Mouse (Mus musculus) left cerebral cortex, adult 2 months (tissue): ENCODE data around the gene Xcr1. TPM values are rescaled to one million over a fixed set of nuclear protein-coding genes. Genes with fewer than 3 reads are reported as not detected.

Experiments
- DNase-seq, 2 experiments: peaks; one replicate each; pipeline ENCODE4 v3.0.0; 2021 to 2022; ENCODE audit warnings: low spot score in 2 of 2, mixed read lengths in 1 of 2; ENCODE audit errors: extremely low spot score in 1 of 2
- H3K27ac ChIP-seq: fragments of 200-600 bp; 2 replicates; pipeline ENCODE4 v1.8.1; 2022
- H3K4me3 ChIP-seq: fragments of 200-600 bp; 2 replicates; pipeline ENCODE4 v1.8.1; 2022
- CTCF ChIP-seq: fragments of 200-600 bp; IDR thresholded peaks from 2 replicates; pipeline ENCODE4 v1.8.1; 2022; ENCODE audit warnings: antibody characterized with exemption, mild to moderate bottlenecking, moderate library complexity
- intact Hi-C: fragments of 180-260 bp; cut with DNase I; formaldehyde crosslinking; loops from one replicate; pipeline ENCODE4 v1.15.1; 2025
- long read RNA-seq, 2 experiments: library from polyadenylated mRNA; stranded (forward); transcript quantifications; one replicate each; pipeline ENCODE4 v2.0.0; 2021; ENCODE audit warnings: borderline mapping rate in 2 of 2
- total RNA-seq, 2 experiments: library from RNA; stranded (reverse); gene quantifications; 2 replicates each; pipeline ENCODE4 v1.2.3; 2021

The Xcr1 gene
- not detected for total RNA-seq
- long read RNA-seq, experiment 1 = 0 reads
- long read RNA-seq, experiment 2 = 0 reads

DNA sequence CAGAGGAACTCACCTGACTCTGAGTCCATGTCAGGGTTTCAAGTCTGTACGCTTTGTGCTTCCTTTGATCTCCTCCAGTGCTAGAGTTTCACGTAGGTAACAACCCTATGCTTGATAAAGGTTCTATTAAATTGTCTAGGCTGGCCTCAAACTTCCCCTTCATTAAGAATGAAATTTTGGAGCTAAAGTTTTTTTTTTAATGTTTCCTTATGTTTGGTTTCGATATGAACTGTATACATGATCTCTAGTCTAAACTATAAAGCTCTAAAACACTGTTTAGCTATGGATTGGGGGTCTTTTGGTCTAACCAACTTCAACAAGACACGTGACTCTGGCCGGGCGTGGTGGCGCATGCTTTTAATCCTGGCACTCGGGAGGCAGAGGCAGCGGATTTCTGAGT lies at the start of gene Xcr1:
Gene Xcr1 (minus strand): TSS at position 101 of the 400 bp plus-strand sequence.
- intact Hi-C loops = no loop called here
- TF ChIP-seq CTCF = no peak
- Histone ChIP-seq H3K27ac (no peak within 1 kb of the TSS), H3K4me3 (no peak within 1 kb of the TSS)
- DNase-seq = no peak

DNA sequence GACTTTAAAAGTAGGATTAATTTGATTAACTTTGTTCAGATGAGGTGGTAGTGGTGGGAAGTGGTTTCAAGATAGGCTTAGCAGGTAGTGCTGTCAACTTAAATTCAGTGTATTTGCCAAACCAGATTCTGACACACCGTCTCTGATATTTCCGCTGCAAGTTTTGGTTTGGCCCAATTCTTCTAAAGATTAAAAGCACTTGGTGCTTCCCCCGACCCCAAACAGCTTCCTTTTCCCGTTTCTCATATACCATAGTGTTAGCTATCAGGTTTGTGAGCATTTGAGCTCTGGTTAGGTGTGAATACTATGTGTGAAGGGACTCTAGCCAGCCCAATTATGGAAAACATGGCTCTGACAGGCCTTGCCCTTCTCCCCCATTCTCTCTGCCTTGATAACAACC lies 10.2 kb upstream of the Xcr1 start:
- H3K27ac ChIP-seq = no peak overlapping the region
- no peak for DNase-seq
- intact Hi-C loops = no loop called here
- TF ChIP-seq CTCF = no peak
- H3K4me3 ChIP-seq = no peak overlapping the region

DNA sequence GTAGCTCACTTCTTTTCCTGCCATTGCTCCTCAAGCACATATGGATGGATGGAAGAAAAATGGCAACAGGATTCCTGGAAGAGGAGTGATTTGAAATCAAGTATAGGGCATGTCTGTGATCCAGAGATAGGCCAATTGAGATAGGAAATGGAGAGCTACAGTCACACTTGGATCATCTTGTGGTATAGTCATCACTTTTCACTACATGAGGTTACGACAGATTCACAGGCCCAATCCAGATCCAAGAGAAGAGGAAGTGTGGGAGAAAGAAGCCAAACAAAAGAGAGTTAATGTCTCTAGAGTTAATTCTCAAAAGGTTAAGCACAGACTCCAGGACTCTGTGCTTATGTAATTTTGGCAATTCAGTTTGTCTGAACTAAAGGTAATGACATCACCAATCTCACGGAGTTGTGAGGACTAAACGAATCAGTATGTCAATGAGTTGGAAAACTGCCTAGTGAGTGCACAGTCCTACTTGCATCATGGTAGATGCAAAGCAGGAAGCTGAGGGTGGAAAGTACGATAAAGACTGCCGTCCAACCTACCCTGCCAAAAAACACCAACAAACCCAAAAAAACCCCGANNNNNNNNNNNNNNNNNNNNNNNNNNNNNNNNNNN lies 7.4 kb upstream of the Xcr1 start:
- TF ChIP-seq CTCF = no peak
- H3K27ac ChIP-seq = no peak overlapping the region
- H3K4me3 ChIP-seq = no peak overlapping the region
- no peak for DNase-seq
- intact Hi-C loops = no loop called here

DNA sequence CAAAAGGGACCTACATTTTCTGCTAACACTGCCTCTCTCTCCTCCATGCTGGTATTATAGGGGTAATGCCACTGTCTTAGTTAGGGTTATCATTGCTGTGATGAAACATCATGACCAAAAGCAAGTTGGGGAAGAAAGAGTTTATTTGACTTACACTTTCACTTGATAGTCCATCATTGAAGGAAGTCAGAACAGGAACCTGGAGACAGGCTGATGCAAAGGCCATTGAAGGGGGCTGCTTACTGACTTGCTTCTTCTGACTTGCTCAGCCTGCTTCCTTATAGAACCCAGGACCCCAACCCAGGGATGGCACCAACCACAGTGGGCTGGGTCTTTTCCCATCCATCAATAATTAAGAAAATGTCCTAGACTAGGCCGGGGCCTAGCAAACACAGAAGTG lies 1.8 kb upstream of the Xcr1 start:
- Histone ChIP-seq H3K27ac (no peak overlapping the region), H3K4me3 (no peak overlapping the region)
- intact Hi-C loops = no loop called here
- TF ChIP-seq CTCF = no peak
- DNase-seq = no peak

DNA sequence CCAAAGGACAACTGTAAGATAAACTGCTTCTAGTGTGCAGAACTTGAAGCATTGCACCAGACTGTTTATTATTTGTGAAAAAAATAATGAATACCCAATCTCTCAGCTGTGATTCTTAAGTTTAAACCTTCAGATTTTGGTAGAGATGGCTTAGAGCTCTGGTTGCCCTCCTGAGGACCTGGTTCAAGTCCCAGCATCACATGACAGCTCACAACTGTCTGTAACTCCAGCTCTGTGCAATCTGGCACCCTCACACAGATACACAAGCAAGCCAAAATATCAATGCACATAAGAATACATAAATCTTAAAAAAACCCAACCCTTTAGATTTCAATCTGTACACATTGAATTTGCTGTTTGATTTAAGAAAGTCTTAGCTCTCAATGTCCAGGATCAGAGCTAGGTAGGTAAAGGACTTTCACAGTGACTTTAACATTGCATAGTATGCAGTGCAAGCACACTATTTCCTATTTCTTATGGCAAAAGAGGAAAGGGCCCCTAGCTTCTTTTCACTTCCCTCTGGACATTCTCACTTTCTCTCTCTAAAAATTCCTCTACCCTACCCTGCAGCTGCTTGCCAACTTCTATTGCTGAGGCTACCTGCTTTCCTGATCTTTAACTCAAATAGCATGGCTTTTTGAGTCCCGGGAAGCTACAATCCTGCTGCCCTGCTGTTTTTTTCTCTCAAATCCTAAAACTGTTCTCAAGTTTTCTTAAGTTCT lies 1.2 kb upstream of the Xcr1 start:
- H3K4me3 ChIP-seq = no peak overlapping the region
- intact Hi-C loops = no loop called here
- no peak for TF ChIP-seq CTCF
- DNase-seq = no peak
- no peak overlapping the region for H3K27ac ChIP-seq

DNA sequence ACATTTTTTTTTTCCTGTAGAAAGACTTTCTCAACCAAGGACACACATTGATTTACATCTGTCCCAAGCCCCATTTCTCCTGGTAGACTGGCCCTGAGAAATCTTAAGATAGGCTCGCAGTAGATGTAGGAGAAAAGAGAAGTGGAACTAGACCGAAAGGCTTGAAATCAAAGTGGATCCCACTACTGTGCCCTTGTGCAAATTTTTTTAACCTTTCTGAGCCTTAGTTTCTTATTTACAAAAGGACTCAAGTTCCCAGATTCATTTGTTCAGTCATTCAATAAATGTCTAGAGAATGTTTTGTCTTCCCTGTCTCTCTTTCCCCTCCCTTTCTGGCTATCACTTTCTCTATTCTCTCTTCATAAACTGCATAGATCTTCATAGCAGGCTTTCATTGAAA lies 5.0 kb downstream of the Xcr1 start:
- Histone ChIP-seq H3K4me3 (no peak overlapping the region), H3K27ac (no peak overlapping the region)
- intact Hi-C loops = no loop called here
- no peak for TF ChIP-seq CTCF
- no peak for DNase-seq

DNA sequence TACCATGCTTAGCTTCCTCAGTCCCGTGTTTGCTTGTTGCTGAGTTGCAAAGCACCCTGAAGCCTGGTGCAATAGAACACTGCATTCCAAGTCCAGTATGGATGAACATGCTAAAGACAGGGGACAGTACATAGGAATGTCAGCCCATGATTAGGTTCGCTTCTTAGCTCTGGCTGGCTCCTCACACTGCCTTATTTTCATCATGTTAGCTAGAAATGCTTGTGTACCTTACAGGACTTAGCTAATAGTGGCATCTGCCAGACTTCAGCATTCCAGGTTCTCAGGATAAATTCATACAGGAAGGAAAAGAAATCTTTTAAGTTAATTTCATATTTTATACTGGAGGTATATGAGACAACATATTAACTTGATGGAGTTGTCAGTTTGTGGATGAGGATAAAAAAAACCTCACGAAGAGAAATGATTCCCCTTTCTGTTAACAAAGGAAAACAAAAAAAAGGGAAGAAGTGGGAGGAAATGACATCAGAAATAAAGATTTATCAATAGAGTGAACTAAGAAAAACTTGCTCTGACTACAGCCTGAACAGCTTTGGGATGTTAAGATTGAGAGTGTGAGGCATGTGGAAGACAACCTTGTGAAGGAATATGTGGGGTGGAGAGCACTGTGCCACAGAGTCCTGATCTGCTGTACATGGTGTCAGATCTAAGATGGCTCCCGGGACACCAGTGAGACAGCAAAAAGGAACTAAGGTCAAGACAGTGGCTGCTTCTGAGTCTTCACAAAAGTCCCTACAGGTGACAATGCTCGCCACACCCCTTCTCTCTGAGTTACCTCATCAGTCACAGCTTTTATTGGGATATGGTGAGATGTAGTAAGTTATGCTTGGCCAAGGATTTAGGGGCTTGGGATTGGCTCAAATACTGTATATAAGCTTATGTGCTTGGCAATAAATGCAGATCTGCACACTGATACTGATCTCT lies 9.1 kb downstream of the Xcr1 start:
- H3K4me3 ChIP-seq = peak overlapping the region; percentile 55
- TF ChIP-seq CTCF = no peak
- H3K27ac ChIP-seq = peak overlapping the region; percentile 84
- intact Hi-C loops = no loop called here
- peak in 1 of 2 experiments; percentile 11 for DNase-seq

DNA sequence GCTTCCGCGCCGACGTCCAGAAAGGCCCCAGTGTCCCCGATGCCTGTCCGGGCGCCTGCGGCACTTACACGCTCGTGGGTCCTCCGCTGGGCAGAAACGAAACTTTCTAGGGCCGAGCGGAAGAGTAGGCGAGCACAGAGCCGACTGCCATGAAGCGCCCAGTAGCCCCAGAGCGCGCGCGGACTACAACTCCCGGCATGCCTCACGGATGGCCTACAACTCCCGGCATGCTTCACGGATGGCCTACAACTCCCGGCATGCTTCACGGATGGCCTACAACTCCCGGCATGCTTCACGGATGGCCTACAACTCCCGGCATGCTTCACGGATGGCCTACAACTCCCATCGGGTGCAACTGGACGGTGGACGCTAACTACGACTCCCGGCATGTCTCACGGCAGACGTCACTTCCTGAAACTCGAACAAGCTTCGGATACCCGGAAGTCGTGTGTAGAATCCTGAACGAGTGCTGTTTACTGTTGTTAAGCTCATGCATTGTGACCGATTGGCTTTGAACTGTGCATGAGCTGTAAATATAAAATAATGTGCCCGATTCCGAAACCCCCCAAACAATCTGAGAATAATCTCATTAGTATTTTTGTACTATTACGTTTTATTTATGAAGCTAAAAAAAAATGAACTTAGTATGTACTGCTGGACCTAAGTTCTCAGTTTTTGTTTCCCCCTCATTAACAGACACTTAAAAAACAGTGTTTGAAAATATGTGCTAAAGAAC lies 9.9 kb downstream of the Xcr1 start, which contains the start of gene Fyco1:
Gene Fyco1 (minus strand): TSS at position 187 of the 736 bp plus-strand sequence.
- TF ChIP-seq CTCF = no peak
- intact Hi-C loops = no loop called here

DNA sequence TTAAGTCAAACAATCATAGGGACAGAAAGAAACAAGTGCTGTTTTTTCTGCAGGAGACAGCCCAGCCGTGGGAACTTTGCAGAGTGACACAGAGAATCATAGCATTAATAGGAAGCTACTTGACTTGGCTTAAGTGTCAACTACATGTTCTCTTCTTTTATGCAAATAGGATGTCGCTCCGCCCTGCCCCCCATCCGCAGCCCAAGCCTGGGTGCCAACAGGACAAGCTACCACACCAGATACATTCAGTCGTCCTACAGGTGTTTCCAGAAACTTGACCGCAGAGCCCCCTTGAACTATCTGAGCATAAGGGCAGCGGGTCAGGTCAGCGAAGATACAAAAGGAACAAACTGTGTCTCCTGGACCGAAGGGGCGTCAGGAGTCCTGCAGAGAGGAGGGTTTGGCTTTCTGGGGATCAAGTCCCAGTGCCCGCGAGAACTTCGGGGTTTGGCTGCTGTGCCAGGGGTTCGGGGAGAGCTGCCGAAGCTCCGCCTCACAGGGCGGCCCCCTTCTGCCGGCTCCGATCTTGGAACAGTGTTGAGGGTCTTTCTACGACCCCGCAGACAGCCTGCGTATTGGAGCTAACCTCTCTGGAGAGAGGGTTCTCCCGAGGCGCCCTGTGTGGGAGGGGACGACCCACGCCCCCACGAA lies 10.6 kb downstream of the Xcr1 start:
- intact Hi-C loops = no loop called here
- no peak for TF ChIP-seq CTCF
- peak in 1 of 2 experiments; percentile 35 for DNase-seq
- H3K27ac ChIP-seq = peak overlapping the region; percentile 94
- peak overlapping the region; percentile 81 for H3K4me3 ChIP-seq

More for the DNA sequence above, 9.9 kb downstream of the Xcr1 start, which contains the start of gene Fyco1:
- peak; percentile 93 to 95 for DNase-seq
- H3K27ac ChIP-seq = peak within 1 kb of the TSS; percentile 94
- H3K4me3 ChIP-seq = peak within 1 kb of the TSS; percentile 81

DNA sequence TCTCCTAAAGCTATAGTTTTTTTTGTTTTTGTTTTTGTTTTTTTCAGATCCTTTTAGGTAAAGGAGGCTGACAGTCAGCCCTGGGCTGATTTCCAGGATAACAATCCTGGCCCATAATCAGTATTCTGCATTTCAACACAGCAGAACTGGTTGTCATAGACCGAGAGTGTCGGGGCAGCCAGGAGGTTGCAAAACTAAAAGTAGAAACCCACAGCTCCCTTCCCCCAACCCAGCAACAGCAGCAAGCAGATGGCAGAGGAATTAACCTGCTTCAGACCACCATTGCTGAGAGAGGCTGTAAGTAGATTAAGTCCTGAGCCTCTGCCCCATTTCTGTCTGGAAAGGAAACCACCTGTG lies 11.1 kb downstream of the Xcr1 start:
- TF ChIP-seq CTCF = no peak
- H3K27ac ChIP-seq = peak overlapping the region; percentile 94
- peak overlapping the region; percentile 81 for H3K4me3 ChIP-seq
- intact Hi-C loops = no loop called here
- no peak for DNase-seq
